ENCODE assay signal across 9 mouse cellular contexts in genomic region chr19:57098241-57099093, GRCm38 (mm10).
A peak's percentile ranks its signal among the peaks of the same experiment; 100 is the strongest.
DNase-seq lines count a peak whose midpoint lies in the region; ATAC-seq and TF ChIP-seq lines count a peak whose summit lies in the region.
"Had no signal": no experiment of that assay in that cellular context is flagged by ENCODE, and none has a peak within 500 bp of the region (broad histone marks: within the 10 kb centered on the region; RNA-seq: fewer than 3 reads in every experiment).

No protein-coding gene starts in this region.

- peak; percentile 88 for DNase-seq in cerebellum, adult 9-11 months
- peak; percentile 39 to 44 for DNase-seq in gastrocnemius, postnatal 36 days
- peak; percentile 91 for DNase-seq in lung, postnatal 0 days (ENCODE audit: low spot score)
- DNase-seq in thymus, postnatal 25 days = no peak

- no peaks in the 10 kb centered on the region for H3K27me3 ChIP-seq in midbrain, embryonic 15.5 days (replicated peaks)
- H3K27me3 ChIP-seq in midbrain, embryonic 13.5 days = no peaks in the 10 kb centered on the region
- H3K27me3 ChIP-seq in kidney, embryonic 16.5 days (ENCODE audit: insufficient read depth, low read length) = no peaks in the 10 kb centered on the region
- no peaks in the 10 kb centered on the region for H3K27me3 ChIP-seq in lung, postnatal 0 days (replicated peaks; ENCODE audit: insufficient read depth, low read length)

- no peak overlapping the region for H3K4me3 ChIP-seq in midbrain, embryonic 15.5 days
- no peak overlapping the region for H3K4me3 ChIP-seq in midbrain, embryonic 13.5 days (replicated peaks)
- no peak overlapping the region for H3K4me3 ChIP-seq in kidney, embryonic 16.5 days (ENCODE audit: low read length)
- no peak overlapping the region for H3K4me3 ChIP-seq in lung, postnatal 0 days (ENCODE audit: low read depth, low read length)

- peak; percentile 69 for TF ChIP-seq EP300 in lung, postnatal 0 days (IDR thresholded peaks at IDR 0.05)

- intact Hi-C loops in gastrocnemius, postnatal 36 days (cut with DNase I) = no loop called here

- H3K9ac ChIP-seq in midbrain, embryonic 15.5 days = no peak overlapping the region
- no peak overlapping the region for H3K9ac ChIP-seq in midbrain, embryonic 13.5 days (replicated peaks)
- H3K9ac ChIP-seq in kidney, embryonic 16.5 days (replicated peaks; ENCODE audit: low read length) = no peak overlapping the region
- no peak overlapping the region for H3K9ac ChIP-seq in lung, postnatal 0 days (replicated peaks; ENCODE audit: low read depth)
- H3K9ac ChIP-seq: liver, embryonic 14.5 days had no signal

- ATAC-seq in midbrain, embryonic 15.5 days (replicated peaks) = no peak
- ATAC-seq in midbrain, embryonic 13.5 days = no peak
- ATAC-seq in kidney, embryonic 16.5 days (ENCODE audit: low FRiP score, low TSS enrichment) = peak; percentile 44; the same call in 1 of the 2 replicates
- peak; percentile 81 for ATAC-seq in lung, postnatal 0 days
- ATAC-seq in megakaryocyte progenitor cell, adult 5-6 weeks (replicated peaks; ENCODE audit: poor library complexity) = no peak

- peak overlapping the region; percentile 45; the same call in 1 of the 2 replicates for H3K27ac ChIP-seq in midbrain, embryonic 15.5 days
- H3K27ac ChIP-seq in midbrain, embryonic 13.5 days = no peak overlapping the region
- peak overlapping the region; percentile 90 for H3K27ac ChIP-seq in kidney, embryonic 16.5 days (ENCODE audit: low read length)
- H3K27ac ChIP-seq in lung, postnatal 0 days (ENCODE audit: low read length) = peak overlapping the region; percentile 88
- H3K27ac ChIP-seq: liver, embryonic 14.5 days had no signal

- WGBS in midbrain, embryonic 15.5 days = 81% methylated on average over 14 of the region's 14 CpGs
- WGBS in midbrain, embryonic 13.5 days = 87% methylated on average over 14 of the region's 14 CpGs
- 35% methylated on average over 14 of the region's 14 CpGs for WGBS in kidney, embryonic 16.5 days
- 16% methylated on average over 14 of the region's 14 CpGs for WGBS in lung, postnatal 0 days

- no peaks in the 10 kb centered on the region for H3K9me3 ChIP-seq in midbrain, embryonic 15.5 days
- no peaks in the 10 kb centered on the region for H3K9me3 ChIP-seq in midbrain, embryonic 13.5 days
- no peaks in the 10 kb centered on the region for H3K9me3 ChIP-seq in kidney, embryonic 16.5 days (ENCODE audit: low read length)
- no peaks in the 10 kb centered on the region for H3K9me3 ChIP-seq in lung, postnatal 0 days (ENCODE audit: low read length)

- H3K4me2 ChIP-seq in midbrain, embryonic 15.5 days = no peak overlapping the region
- H3K4me2 ChIP-seq in midbrain, embryonic 13.5 days (replicated peaks) = no peak overlapping the region
- 0 out of 2 replicates have a peak overlapping the region, but pooled peaks have one; percentile 2 for H3K4me2 ChIP-seq in kidney, embryonic 16.5 days (replicated peaks; ENCODE audit: low read depth, low read length)
- H3K4me2 ChIP-seq in lung, postnatal 0 days (replicated peaks; ENCODE audit: low read depth, low read length) = 0 out of 2 replicates have a peak overlapping the region, but pooled peaks have one; percentile 11

- no peaks in the 10 kb centered on the region for H3K36me3 ChIP-seq in midbrain, embryonic 15.5 days (replicated peaks)
- no peaks in the 10 kb centered on the region for H3K36me3 ChIP-seq in midbrain, embryonic 13.5 days
- H3K36me3 ChIP-seq in kidney, embryonic 16.5 days (ENCODE audit: insufficient read depth, low read length) = no peaks in the 10 kb centered on the region
- no peaks in the 10 kb centered on the region for H3K36me3 ChIP-seq in lung, postnatal 0 days (ENCODE audit: insufficient read depth, low read length)

- H3K4me1 ChIP-seq in midbrain, embryonic 15.5 days = no peaks in the 10 kb centered on the region
- no peaks in the 10 kb centered on the region; the same call in 1 of the 2 replicates for H3K4me1 ChIP-seq in midbrain, embryonic 13.5 days (replicated peaks)
- H3K4me1 ChIP-seq in kidney, embryonic 16.5 days (ENCODE audit: insufficient read depth, low read length) = peaks cover 24% of the 10 kb centered on the region
- H3K4me1 ChIP-seq in lung, postnatal 0 days (ENCODE audit: insufficient read depth, low read depth, low read length) = peaks cover 17% of the 10 kb centered on the region; the same call in 1 of the 2 replicates

- TF ChIP-seq CTCF in lung, postnatal 0 days (IDR thresholded peaks at IDR 0.05) = peak; percentile 53

Comparison
In these comparisons a context has a peak if more than half of its experiments do, and no peak if none do; other contexts are left out.
1. ATAC-seq: peak in kidney, embryonic 16.5 days (single experiment) and lung, postnatal 0 days (single experiment); none in midbrain, embryonic 15.5 days (single experiment), midbrain, embryonic 13.5 days (single experiment) and megakaryocyte progenitor cell, adult 5-6 weeks (single experiment).
2. H3K4me2 ChIP-seq: peak in kidney, embryonic 16.5 days (single experiment) and lung, postnatal 0 days (single experiment); none in midbrain, embryonic 15.5 days (single experiment) and midbrain, embryonic 13.5 days (single experiment).